Mouse (Mus musculus): ENCODE results near the gene Iqgap3.
A peak's percentile ranks its signal among the peaks of the same experiment; 100 is the strongest.

The Iqgap3 gene

GRCm38 (mm10) chr3:88097666-88098065 lies 15.9 kb downstream of the Iqgap3 start:
- DNase-seq = no peak

DNA sequence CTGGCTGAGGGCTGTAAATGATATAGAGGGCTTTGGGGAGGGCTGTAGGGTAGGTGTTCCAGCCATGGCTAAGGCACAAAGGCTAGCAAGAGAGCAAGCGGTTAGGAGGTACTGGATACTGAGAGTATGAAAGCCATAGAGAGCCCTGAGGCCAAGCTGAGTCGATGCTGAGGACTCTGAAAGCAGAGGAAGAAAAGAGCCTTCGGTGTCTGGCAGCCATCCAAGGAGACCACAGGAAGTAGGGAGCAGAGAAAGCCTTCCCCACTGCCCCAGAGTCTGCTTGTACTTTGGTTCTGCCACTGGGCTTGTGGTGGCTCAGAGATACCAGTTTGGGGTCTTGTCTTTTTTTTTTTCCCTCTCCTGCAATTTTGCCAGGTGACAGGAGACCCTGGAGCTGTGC lies 18.5 kb downstream of the Iqgap3 start:
- DNase-seq = no peak

DNA sequence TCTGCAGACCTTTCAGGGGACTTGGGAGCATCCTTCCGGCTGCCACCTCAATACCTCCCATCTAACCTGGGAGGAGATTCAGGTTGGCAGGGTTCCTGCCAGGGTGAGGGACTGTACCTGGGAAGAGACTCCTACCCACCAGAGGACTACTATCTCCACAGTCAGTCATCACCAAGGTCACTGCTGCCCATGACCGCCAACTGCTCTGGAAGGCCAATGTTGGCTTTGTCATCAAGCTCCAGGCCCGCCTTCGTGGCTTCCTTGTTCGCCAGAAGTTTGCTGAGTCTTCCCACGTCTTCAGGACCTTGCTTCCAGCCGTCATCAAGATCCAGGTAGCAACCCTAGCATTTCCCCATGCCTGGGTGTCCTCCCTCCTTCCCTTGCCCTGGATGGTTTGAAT lies 20.0 kb downstream of the Iqgap3 start:
- no peak for DNase-seq

DNA sequence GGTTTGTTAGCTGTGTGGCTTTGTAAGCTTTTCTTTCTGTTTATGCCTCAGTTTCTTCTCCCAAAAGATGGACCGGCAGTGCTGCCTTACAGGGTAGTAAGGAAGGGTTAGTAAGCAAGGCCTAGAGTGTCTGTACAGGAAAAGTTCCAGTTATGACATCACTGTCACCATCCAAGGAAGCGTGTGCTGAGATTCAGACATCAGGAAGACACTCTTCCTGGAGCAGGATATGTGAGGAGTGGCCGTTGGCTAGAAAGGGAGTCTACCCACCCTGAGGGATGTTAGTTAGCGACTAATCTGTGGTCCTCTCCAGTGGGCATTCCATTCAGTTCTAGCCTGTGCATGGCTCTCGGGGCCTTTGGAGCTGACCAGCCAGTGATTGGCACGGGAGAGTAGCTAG lies 20.4 kb downstream of the Iqgap3 start:
- DNase-seq = peak in 1 of 2 experiments; percentile 27

DNA sequence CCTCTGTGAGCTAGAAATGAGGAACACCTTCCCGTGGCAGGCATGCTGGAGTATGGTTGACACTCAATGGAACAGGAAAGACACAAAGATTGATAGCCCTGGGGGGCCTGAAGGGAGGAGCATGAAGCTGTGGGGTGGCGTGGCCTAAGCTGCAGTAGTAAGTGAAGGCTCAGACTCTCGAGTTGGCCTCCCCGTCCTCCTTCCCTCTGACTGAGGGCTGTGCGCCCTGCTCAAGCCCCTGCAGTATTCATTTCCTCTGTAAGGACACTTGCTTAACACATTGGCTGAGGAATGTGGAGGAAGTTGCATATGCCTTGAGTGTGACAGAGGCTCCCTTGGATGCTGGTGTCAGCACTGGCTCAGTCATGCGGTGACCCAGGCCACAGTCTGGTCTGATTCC lies 20.8 kb downstream of the Iqgap3 start:
- peak; percentile 23 to 33 for DNase-seq

DNA sequence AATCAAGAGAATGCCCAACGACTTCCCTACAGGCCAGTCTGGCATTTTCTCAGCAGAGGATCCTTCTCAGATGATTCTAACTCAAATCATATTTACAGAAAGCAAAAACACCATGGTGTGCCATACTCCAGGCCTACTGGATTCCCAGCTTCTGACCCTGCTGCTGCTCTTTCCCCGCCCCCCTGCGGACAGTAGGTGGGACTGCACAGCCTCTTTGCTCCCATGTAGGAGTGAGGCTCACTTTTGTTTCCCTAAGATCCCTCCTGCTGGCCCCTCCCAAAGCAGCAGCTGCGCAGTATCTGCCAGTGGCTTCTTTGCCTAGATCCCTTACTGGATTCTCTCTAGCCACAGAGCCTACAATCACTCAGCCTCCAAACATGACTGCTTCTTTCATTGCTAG lies 24.4 kb downstream of the Iqgap3 start:
- DNase-seq = no peak

GRCm38 (mm10) chr3:88109126-88109525 lies 27.4 kb downstream of the Iqgap3 start:
- no peak for DNase-seq

GRCm38 (mm10) chr3:88114396-88114795 lies 32.6 kb downstream of the Iqgap3 start:
- no peak for DNase-seq

- no peak for DNase-seq
These were observed 38.4 kb downstream of the Iqgap3 start for GRCm38 (mm10) chr3:88120117-88120651.

GRCm38 (mm10) chr3:88121164-88122131 lies 39.7 kb downstream of the Iqgap3 start:
- DNase-seq = no peak

- DNase-seq = no peak
These were observed 43.4 kb downstream of the Iqgap3 start for GRCm38 (mm10) chr3:88125195-88125594.

DNA sequence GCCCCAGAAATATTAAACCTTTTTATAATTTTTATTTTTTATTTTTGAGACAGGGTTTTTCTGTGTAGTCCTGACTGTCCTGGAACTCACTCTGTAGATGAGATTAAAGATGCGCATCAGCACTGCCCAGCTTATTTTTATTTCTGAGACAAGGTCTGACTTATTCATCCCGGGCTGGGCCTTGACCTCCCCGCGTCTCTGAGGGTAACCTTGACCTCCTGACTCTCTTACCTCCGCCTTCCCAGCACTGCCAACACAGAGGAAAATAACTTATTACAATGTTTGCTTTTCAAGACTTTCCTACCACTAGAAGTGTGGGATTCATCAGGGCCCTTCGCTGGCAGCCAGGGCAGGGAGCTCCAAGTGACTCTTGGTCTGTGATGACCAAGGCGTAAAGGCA lies 44.4 kb downstream of the Iqgap3 start:
- DNase-seq = no peak

DNA sequence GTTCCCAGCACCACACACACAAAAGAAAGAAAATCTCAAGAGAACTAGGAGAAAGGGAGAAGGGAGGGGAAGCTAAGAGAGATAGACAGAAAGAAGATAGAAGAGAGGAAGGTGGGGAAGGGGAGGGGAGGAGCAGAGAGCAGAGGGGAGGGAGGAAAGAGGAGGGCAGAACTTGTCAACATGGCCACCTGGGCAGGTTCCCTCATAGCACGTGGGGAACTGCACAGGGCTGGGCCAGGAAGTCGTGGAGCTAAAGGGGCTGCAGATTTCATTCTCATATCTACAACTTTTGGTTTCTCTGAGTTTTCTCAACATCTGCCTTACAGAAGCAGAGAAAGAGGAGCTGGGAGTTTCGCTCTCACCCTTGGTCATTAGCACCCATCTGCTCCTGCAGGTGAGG lies 45.9 kb downstream of the Iqgap3 start:
- no peak for DNase-seq

DNA sequence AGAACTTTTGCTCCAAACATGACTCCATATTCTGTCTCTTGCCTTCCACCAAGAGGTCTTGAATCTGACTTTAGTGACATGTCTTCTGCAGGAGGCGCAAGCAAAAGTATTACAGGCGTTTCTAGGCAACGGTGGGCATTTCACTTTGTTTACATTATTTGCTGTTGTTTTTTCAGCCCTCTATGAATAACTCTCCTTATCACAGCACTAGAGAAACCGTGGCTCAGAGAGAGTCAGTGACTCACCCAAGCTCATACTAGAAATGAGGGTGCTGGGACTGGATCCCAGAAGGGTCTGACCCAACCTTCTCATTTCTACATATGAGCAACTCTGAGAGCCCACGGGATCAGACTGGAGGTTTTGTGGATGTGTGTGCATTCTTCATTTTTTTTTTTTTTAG lies 46.3 kb downstream of the Iqgap3 start:
- no peak for DNase-seq

- DNase-seq = no peak
These were observed 47.2 kb downstream of the Iqgap3 start for GRCm38 (mm10) chr3:88129006-88129405.

GRCm38 (mm10) chr3:88131071-88131470 lies 49.3 kb downstream of the Iqgap3 start:
- DNase-seq = no peak

GRCm38 (mm10) chr3:88132492-88132891 lies 50.7 kb downstream of the Iqgap3 start:
- no peak for DNase-seq

DNA sequence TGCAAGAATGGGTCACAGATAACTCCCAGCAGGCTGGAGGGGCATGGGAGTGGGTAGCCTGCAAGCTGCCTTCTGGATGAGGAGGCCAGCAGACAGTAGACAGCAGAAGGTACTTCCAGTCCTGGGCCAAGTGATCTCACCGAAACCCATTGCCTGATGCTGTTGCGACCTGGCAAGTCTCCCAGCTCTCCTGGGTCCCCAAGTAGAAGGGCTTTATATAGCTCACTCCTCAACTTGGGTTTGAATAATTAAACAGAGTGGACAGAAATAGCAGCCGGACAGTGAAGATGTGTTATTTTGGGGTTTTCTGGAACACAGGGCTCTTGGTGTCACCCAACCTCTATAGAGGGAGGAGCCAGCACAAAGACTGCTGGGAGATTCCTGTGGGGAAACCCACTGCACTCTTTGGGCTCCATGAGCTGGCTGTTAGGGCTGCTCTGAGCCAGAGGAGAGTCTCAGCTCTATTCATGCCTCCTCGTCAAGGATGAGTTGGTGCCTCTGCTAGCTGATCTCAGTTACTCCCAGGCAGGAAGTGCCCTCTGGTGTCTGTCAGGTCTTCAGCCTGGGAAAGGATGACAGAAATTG lies 51.5 kb downstream of the Iqgap3 start:
- DNase-seq = no peak

GRCm38 (mm10) chr3:88136346-88136745 lies 54.6 kb downstream of the Iqgap3 start:
- no peak for DNase-seq

DNA sequence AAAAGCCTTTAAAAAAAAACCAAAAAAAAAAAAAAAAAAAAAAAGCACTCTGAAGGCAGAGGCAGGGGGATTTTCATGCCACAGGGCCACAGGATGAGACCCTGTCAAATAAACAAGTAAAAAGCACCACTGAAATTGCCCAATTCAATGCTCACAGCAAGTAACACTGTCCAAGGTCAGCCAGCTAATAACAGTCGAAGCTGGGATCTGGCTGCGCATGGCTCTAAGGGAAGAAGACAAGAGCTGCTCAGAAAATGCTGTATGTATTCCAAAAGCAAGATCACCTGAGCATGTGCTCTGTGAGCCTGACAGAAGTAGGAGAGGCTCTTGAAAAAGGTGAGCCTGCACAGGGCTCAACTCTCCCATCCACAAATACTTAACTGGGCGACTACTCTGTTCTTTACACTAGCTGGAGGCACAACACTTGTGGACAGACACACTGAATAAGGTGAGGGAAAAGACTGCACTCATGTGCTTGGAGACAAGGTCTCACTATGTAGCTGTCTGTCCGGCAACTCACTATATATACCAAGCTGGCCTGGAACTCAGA lies 55.2 kb downstream of the Iqgap3 start:
- no peak for DNase-seq

DNA sequence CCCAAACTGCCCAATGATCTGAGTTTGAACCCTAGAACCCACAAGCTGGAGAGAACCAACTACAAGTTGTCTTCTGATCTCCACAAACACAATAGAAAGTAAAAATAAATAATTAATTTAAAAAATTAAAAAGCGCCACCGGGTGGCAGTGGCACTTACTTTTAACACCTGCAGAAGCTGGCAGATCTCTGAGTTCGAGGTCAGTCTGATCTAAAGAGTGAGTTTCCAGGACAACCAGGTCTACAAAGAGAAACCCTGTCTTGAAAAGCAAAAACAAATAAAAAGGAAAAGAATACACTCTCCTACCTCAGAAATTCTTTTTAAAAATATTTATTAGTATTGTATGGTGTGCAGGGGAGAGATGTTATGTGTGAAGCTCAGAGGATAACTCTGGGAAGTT lies 56.0 kb downstream of the Iqgap3 start:
- DNase-seq = no peak

GRCm38 (mm10) chr3:88138336-88139242 lies 56.8 kb downstream of the Iqgap3 start:
- DNase-seq = peak; percentile 95 to 97
